Mouse (Mus musculus) MEL (cell line): ENCODE data around the gene Limk2.

Experiments
- EP300 ChIP-seq, 2 experiments: IDR thresholded peaks; 2 replicates each; pipeline ENCODE4 v1.6.1; 2011; ENCODE audit warnings: improper control_type of control experiment in 2 of 2, low read length in 2 of 2, low read depth in 1 of 2, mild to moderate bottlenecking in 1 of 2
- GATA1 ChIP-seq: IDR thresholded peaks from 2 replicates; pipeline ENCODE4 v1.6.1; 2011; ENCODE audit warnings: low read depth, low read length, improper control_type of control experiment
- HCFC1 ChIP-seq: IDR thresholded peaks from 2 replicates; pipeline ENCODE4 v1.6.1; 2012; ENCODE audit warnings: low read depth, mild to moderate bottlenecking, inconsistent platforms, low read length, improper control_type of control experiment, moderate library complexity
- MAX ChIP-seq: IDR thresholded peaks from 2 replicates; pipeline ENCODE4 v1.6.1; 2011; ENCODE audit warnings: low read length, improper control_type of control experiment
- USF1 ChIP-seq: IDR thresholded peaks from 2 replicates; pipeline ENCODE4 v1.6.1; 2014; ENCODE audit warnings: low read depth, mild to moderate bottlenecking, inconsistent platforms, low read length, improper control_type of control experiment, moderate library complexity

DNA sequence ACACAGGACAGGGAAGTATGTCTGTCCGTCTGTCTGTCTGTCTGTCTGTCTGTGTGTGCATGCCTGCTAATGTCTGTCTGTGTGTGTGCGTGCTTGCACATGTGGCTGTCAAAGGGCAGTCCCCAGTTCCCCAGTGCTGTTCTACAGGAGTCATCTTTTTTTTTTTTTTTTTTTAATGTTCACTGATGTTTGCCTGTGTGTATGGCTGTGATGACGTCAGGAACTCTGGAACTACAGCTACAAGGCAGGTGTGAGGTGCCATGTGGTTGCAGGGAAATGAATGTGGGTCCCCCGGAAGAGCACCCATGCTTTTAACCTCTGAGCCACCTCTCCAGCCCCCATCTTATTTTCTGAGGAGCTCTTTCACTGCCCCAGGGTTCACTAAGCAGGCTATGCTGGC lies 99.1 kb downstream of the Limk2 start:
- no peak for TF ChIP-seq MAX
- no peak for TF ChIP-seq EP300 (IDR thresholded peaks at IDR 0.05; ENCODE audit: low read depth in 1 of 2, low read length in 2 of 2)
- TF ChIP-seq GATA1, result no peak
- no peak for TF ChIP-seq USF1
- no peak for TF ChIP-seq HCFC1
